Mouse (Mus musculus) ES-E14 (cell line): ENCODE data around the gene Kif18b. TPM values are rescaled to one million over a fixed set of nuclear protein-coding genes. Genes with fewer than 3 reads are reported as not detected.

Experiments used
- DNase-seq: peaks from one replicate; pipeline ENCODE4 v3.0.0-alpha.2; 2013; ENCODE audit warnings: low read depth, low spot score
- H3K27ac ChIP-seq: 2 replicates; pipeline ENCODE4 v1.5.1; 2012; ENCODE audit warnings: low read depth, mild to moderate bottlenecking, low read length, moderate library complexity, mixed read lengths; ENCODE audit not compliant: poor library complexity, insufficient read depth, severe bottlenecking
- H3K36me3 ChIP-seq: 2 replicates; pipeline ENCODE4 v1.6.1; 2012; ENCODE audit warnings: mild to moderate bottlenecking, low read length, moderate library complexity, mixed read lengths; ENCODE audit not compliant: control insufficient read depth, poor library complexity, insufficient read depth, severe bottlenecking
- H3K4me1 ChIP-seq, 2 experiments: fragments of 150-350 bp in 1 of 2; sonication (generic) in 1 of 2; 2 replicates each; pipeline ENCODE4 v1.6.1; 2012; ENCODE audit warnings: low read length in 2 of 2, mild to moderate bottlenecking in 1 of 2, mixed read lengths in 1 of 2; ENCODE audit not compliant: control insufficient read depth in 2 of 2, insufficient read depth in 2 of 2, poor library complexity in 1 of 2
- H3K4me3 ChIP-seq, 2 experiments: fragments of 150-350 bp in 1 of 2; sonication (generic) in 1 of 2; 2 replicates each; pipeline ENCODE4 v1.5.1; 2012; ENCODE audit warnings: low read length in 2 of 2, low read depth in 1 of 2, mild to moderate bottlenecking in 1 of 2, mixed read lengths in 1 of 2; ENCODE audit not compliant: insufficient read depth in 1 of 2, poor library complexity in 1 of 2, severe bottlenecking in 1 of 2
- H3K9ac ChIP-seq: 2 replicates; pipeline ENCODE4 v1.6.1; 2012; ENCODE audit warnings: low read depth, mild to moderate bottlenecking, low read length, mixed read lengths; ENCODE audit not compliant: poor library complexity, insufficient read depth, severe bottlenecking
- H3K9me3 ChIP-seq: fragments of 150-350 bp; sonication (generic); 2 replicates; pipeline ENCODE4 v1.6.1; 2012; ENCODE audit warnings: low read depth, mild to moderate bottlenecking, low read length; ENCODE audit not compliant: control insufficient read depth, insufficient read depth
- CHD2 ChIP-seq: IDR thresholded peaks from 2 replicates; pipeline ENCODE4 v1.6.1; 2014; ENCODE audit warnings: mild to moderate bottlenecking, low read depth, low read length, inconsistent platforms
- HCFC1 ChIP-seq: IDR thresholded peaks from 2 replicates; pipeline ENCODE4 v1.6.1; 2012; ENCODE audit warnings: low read length, inconsistent platforms, borderline replicate concordance; ENCODE audit not compliant: insufficient read depth
- MAFK ChIP-seq: IDR thresholded peaks from 2 replicates; pipeline ENCODE4 v1.6.1; 2014; ENCODE audit warnings: mild to moderate bottlenecking, low read depth, low read length, inconsistent platforms; ENCODE audit not compliant: insufficient read depth
- ZC3H11A ChIP-seq: IDR thresholded peaks from 2 replicates; pipeline ENCODE4 v1.6.1; 2012; ENCODE audit warnings: low read depth, mild to moderate bottlenecking, inconsistent platforms, low read length, borderline replicate concordance
- ZNF384 ChIP-seq: IDR thresholded peaks from 2 replicates; pipeline ENCODE4 v1.6.1; 2012; ENCODE audit warnings: low read depth, low read length, inconsistent platforms
- in situ Hi-C, 2 experiments: fragments of 600-800 bp; cut with MboI; formaldehyde crosslinking; loops; one replicate each; pipeline ENCODE4 v1.15.1; 2025; ENCODE audit warnings: low sequenced_read_pairs in 2 of 2, inconsistent platforms in 1 of 2; ENCODE audit not compliant: unreplicated experiment in 2 of 2
- total RNA-seq: library from RNA; depleted of rRNA; stranded (reverse); fragments of 300-350 nt; gene quantifications from 2 replicates; pipeline ENCODE4 v1.2.3, GENCODE M21; 2012

The Kif18b gene
- total RNA-seq, 1 experiment: 38.4 TPM

GRCm38 (mm10) chr11:102963855-102964546, 39.1 kb upstream of the Kif18b start:
- peaks cover 3 to 20% of the 10 kb centered on the region in 2 experiments; a peak in 3 of 4 replicates for H3K4me1 ChIP-seq
- no peak for DNase-seq
- H3K9ac ChIP-seq: no peak overlapping the region
- in situ Hi-C loops: no loop called here
- no peak for TF ChIP-seq ZC3H11A
- no peak for TF ChIP-seq HCFC1
- H3K9me3 ChIP-seq: no peaks in the 10 kb centered on the region
- no peaks in the 10 kb centered on the region for H3K36me3 ChIP-seq
- peak overlapping the region; percentile 40 to 66; a peak in 3 of 4 replicates for H3K4me3 ChIP-seq
- H3K27ac ChIP-seq: no peak overlapping the region

- in situ Hi-C loops: no loop called here
- Histone ChIP-seq H3K4me1 (peaks cover 3 to 20% of the 10 kb centered on the region in 2 experiments; a peak in 3 of 4 replicates), H3K9me3 (no peaks in the 10 kb centered on the region), H3K27ac (no peak overlapping the region; the same call in none of the 2 replicates), H3K9ac (peak overlapping the region; percentile 55), H3K36me3 (no peaks in the 10 kb centered on the region), H3K4me3 (peak overlapping the region; percentile 40 to 66)
- TF ChIP-seq ZNF384: no peak
- TF ChIP-seq HCFC1: no peak
- no peak for TF ChIP-seq CHD2
- TF ChIP-seq MAFK: no peak
- TF ChIP-seq ZC3H11A: no peak
- no peak for DNase-seq
Measured at GRCm38 (mm10) chr11:102963246-102963854, 38.4 kb upstream of the Kif18b start.

GRCm38 (mm10) chr11:102962861-102963245, 37.9 kb upstream of the Kif18b start:
- in situ Hi-C loops: no loop called here
- peaks cover 3 to 20% of the 10 kb centered on the region in 2 experiments; a peak in 3 of 4 replicates for H3K4me1 ChIP-seq
- no peaks in the 10 kb centered on the region for H3K36me3 ChIP-seq
- TF ChIP-seq ZNF384 (no peak), ZC3H11A (no peak), HCFC1 (no peak), MAFK (no peak), CHD2 (no peak)
- DNase-seq: no peak
- H3K9ac ChIP-seq: no peak overlapping the region; the same call in 1 of the 2 replicates
- H3K9me3 ChIP-seq: no peaks in the 10 kb centered on the region
- peak overlapping the region in 1 of 2 experiments; percentile 66; a peak in 2 of 4 replicates for H3K4me3 ChIP-seq
- no peak overlapping the region; the same call in 1 of the 2 replicates for H3K27ac ChIP-seq

GRCm38 (mm10) chr11:102961082-102961481, 36.2 kb upstream of the Kif18b start:
- Histone ChIP-seq H3K4me1 (peaks cover 3 to 20% of the 10 kb centered on the region in 2 experiments; a peak in 3 of 4 replicates), H3K36me3 (no peaks in the 10 kb centered on the region), H3K9me3 (no peaks in the 10 kb centered on the region), H3K4me3 (no peak overlapping the region), H3K27ac (no peak overlapping the region), H3K9ac (no peak overlapping the region)
- DNase-seq: no peak
- in situ Hi-C loops: no loop called here
- TF ChIP-seq MAFK: no peak
- TF ChIP-seq CHD2: no peak
- TF ChIP-seq ZC3H11A: no peak
- no peak for TF ChIP-seq ZNF384
- TF ChIP-seq HCFC1: no peak
